In genomic region chr12:40680551-40680950, GRCm38 (mm10) we compare ENCODE assay signal across 8 mouse cellular contexts.
DNase-seq lines count a peak whose midpoint lies in the region; ATAC-seq and TF ChIP-seq lines count a peak whose summit lies in the region.
"Had no signal": no experiment of that assay in that cellular context is flagged by ENCODE, and none has a peak within 500 bp of the region (broad histone marks: within the 10 kb centered on the region; RNA-seq: fewer than 3 reads in every experiment).

No protein-coding gene starts in this region.

- no peak overlapping the region for H3K4me2 ChIP-seq in liver, embryonic 12.5 days
- H3K4me2 ChIP-seq: midbrain, embryonic 12.5 days had no signal

- no peaks in the 10 kb centered on the region for H3K9me3 ChIP-seq in liver, embryonic 12.5 days (replicated peaks)
- H3K9me3 ChIP-seq: midbrain, embryonic 12.5 days had no signal

- H3K27ac ChIP-seq in liver, embryonic 12.5 days = no peak overlapping the region
- no peak overlapping the region for H3K27ac ChIP-seq in thymus, adult 2 months (ENCODE audit: control insufficient read depth, insufficient read depth, low read length)
- H3K27ac ChIP-seq: midbrain, embryonic 12.5 days had no signal

- no peaks in the 10 kb centered on the region for H3K4me1 ChIP-seq in liver, embryonic 12.5 days
- H3K4me1 ChIP-seq in lung, adult 2 months (ENCODE audit: control insufficient read depth, insufficient read depth, low read length) = no peaks in the 10 kb centered on the region
- H3K4me1 ChIP-seq in thymus, adult 2 months (replicated peaks; ENCODE audit: control insufficient read depth, insufficient read depth, low read length) = no peaks in the 10 kb centered on the region

- H3K9ac ChIP-seq in liver, embryonic 12.5 days = no peak overlapping the region
- H3K9ac ChIP-seq: midbrain, embryonic 12.5 days had no signal

- no peaks in the 10 kb centered on the region for H3K36me3 ChIP-seq in liver, embryonic 12.5 days
- H3K36me3 ChIP-seq in thymus, adult 2 months (ENCODE audit: control insufficient read depth, insufficient read depth, low read length) = no peaks in the 10 kb centered on the region
- H3K36me3 ChIP-seq: midbrain, embryonic 12.5 days had no signal

- WGBS in liver, embryonic 12.5 days (ENCODE audit: insufficient replicate concordance) = 68% methylated on average over 1 of the region's 1 CpGs
- WGBS in lung, adult 2 months = 96% methylated on average over 1 of the region's 1 CpGs
- WGBS in thymus, adult 2 months = 91% methylated on average over 1 of the region's 1 CpGs

- ATAC-seq in liver, embryonic 12.5 days = no peak
- ATAC-seq in granulocyte monocyte progenitor cell, adult 5-6 weeks (replicated peaks; ENCODE audit: poor library complexity, severe bottlenecking) = peak; percentile 99

- DNase-seq in liver = peak; percentile 20
- peak; percentile 62 for DNase-seq in ES-CJ7 (ENCODE audit: low read depth, low spot score)
- peak; percentile 46 to 80 for DNase-seq in adrenal gland, adult (ENCODE audit: inconsistent age in 2 of 2, low spot score in 1 of 2)
- peak; percentile 17 for DNase-seq in lung, adult 2 months
- DNase-seq in thymus, adult 2 months = peak; percentile 33

- H3K4me3 ChIP-seq in liver, embryonic 12.5 days = no peak overlapping the region
- H3K4me3 ChIP-seq in lung, adult 2 months (replicated peaks; ENCODE audit: extremely low read depth, low read depth, low read length) = no peak overlapping the region
- no peak overlapping the region for H3K4me3 ChIP-seq in thymus, adult 2 months (ENCODE audit: control insufficient read depth, insufficient read depth, low read length)
- H3K4me3 ChIP-seq: midbrain, embryonic 12.5 days had no signal

- peak; percentile 38 for TF ChIP-seq CTCF in lung, adult 2 months (IDR thresholded peaks at IDR 0.05; ENCODE audit: insufficient read depth, low read length)
- no peak for TF ChIP-seq CTCF in thymus, adult 2 months (IDR thresholded peaks at IDR 0.05; ENCODE audit: borderline replicate concordance, control insufficient read depth, extremely low read depth, insufficient read depth, low read length, poor library complexity)

- TF ChIP-seq POLR2A in lung, adult 2 months (IDR thresholded peaks at IDR 0.05; ENCODE audit: borderline replicate concordance, extremely low read depth, low read depth, low read length) = no peak
- TF ChIP-seq POLR2A in thymus, adult 2 months (IDR thresholded peaks at IDR 0.05; ENCODE audit: control insufficient read depth, extremely low read depth, insufficient read depth, low read length, poor library complexity) = no peak

- no peaks in the 10 kb centered on the region for H3K27me3 ChIP-seq in liver, embryonic 12.5 days (replicated peaks)
- no peaks in the 10 kb centered on the region for H3K27me3 ChIP-seq in thymus, adult 2 months (ENCODE audit: control insufficient read depth, insufficient read depth, low read length)
- H3K27me3 ChIP-seq: midbrain, embryonic 12.5 days had no signal
